Mouse (Mus musculus) lung, postnatal 0 days (tissue): ENCODE data around the gene Krt36.

Experiments used
- CTCF ChIP-seq: IDR thresholded peaks from 2 replicates; pipeline ENCODE4 v1.5.1; 2016; ENCODE audit warnings: antibody characterized with exemption, mild to moderate bottlenecking
- EP300 ChIP-seq: IDR thresholded peaks from 2 replicates; pipeline ENCODE4 v1.6.1; 2016; ENCODE audit warnings: antibody characterized with exemption, mild to moderate bottlenecking, control low read depth

GRCm38 (mm10) chr11:100138809-100139208 is 33.4 kb upstream of the Krt36 start:
- no peak for TF ChIP-seq EP300
- no peak for TF ChIP-seq CTCF
